Mouse (Mus musculus) hindbrain, embryonic 13.5 days (tissue): ENCODE measurements at regions not wholly inside any gene's neighbourhood (a gene's known extent, or its start where the extent isn't known, plus 50 kb on each side); places are given as distances from the start of the nearest gene placed in this dataset.

Experiments
- ATAC-seq: fragments of 200-750 bp; cut with Nextera tagmentation; 2 replicates; pipeline ENCODE4 v1.8.0; 2017; ENCODE audit warnings: moderate TSS enrichment; ENCODE audit not compliant: low FRiP score
- H3K27ac ChIP-seq: fragments of 300-500 bp; sonication (generic); 2 replicates; pipeline ENCODE4 v1.5.1; 2015; ENCODE audit warnings: inconsistent platforms, mild to moderate bottlenecking, moderate library complexity
- H3K27me3 ChIP-seq: fragments of 300-500 bp; sonication (generic); 2 replicates; pipeline ENCODE4 v1.6.1; 2015; ENCODE audit warnings: mild to moderate bottlenecking, inconsistent platforms
- H3K36me3 ChIP-seq: fragments of 300-500 bp; sonication (generic); 2 replicates; pipeline ENCODE4 v1.6.1; 2015; ENCODE audit warnings: mild to moderate bottlenecking, inconsistent platforms
- H3K4me1 ChIP-seq: fragments of 300-500 bp; sonication (generic); replicated peaks from 2 replicates; pipeline ENCODE4 v1.6.1; 2015; ENCODE audit warnings: inconsistent platforms
- H3K4me2 ChIP-seq: fragments of 300-500 bp; sonication (generic); 2 replicates; pipeline ENCODE4 v1.6.1; 2015; ENCODE audit warnings: inconsistent platforms, mild to moderate bottlenecking, moderate library complexity
- H3K4me3 ChIP-seq: fragments of 300-500 bp; sonication (generic); 2 replicates; pipeline ENCODE4 v1.5.1; 2015; ENCODE audit warnings: mild to moderate bottlenecking, inconsistent platforms
- H3K9ac ChIP-seq: fragments of 300-500 bp; sonication (generic); 2 replicates; pipeline ENCODE4 v1.6.1; 2015; ENCODE audit warnings: mild to moderate bottlenecking, inconsistent platforms
- H3K9me3 ChIP-seq: fragments of 300-500 bp; sonication (generic); 2 replicates; pipeline ENCODE4 v1.6.1; 2016; ENCODE audit warnings: inconsistent platforms
- WGBS: fragments of 180-500 bp; shearing (Covaris S2); methylation state at CpG from one replicate; pipeline ENCODE4 v1.1.7; 2015; 5-methylcytosine and 5-hydroxymethylcytosine counted together

DNA sequence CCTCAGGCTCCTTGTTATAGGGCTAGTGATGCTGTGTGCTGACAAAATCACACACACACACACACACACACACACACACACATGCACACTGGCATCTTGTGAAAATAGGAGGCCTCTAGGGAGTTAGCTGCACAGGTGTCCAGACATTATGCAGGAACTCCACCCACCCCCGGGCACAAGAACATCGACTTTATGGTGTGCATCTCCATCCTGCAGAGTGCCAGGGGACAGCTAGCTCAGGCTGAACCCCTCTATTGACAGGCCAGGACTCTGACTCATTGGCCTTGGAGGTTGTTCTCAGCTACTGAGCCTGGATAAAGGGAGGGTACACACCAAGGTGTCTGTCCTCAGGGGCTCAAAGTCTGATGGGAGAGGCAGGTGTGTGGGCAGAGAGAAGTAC, 260.9 kb downstream of the Matn1 start:
- 91% methylated on average over 2 of the region's 2 CpGs for WGBS
- Histone ChIP-seq H3K27ac (no peak overlapping the region), H3K4me3 (no peak overlapping the region), H3K4me2 (no peak overlapping the region), H3K36me3 (no peaks in the 10 kb centered on the region), H3K9ac (no peak overlapping the region), H3K9me3 (no peaks in the 10 kb centered on the region), H3K27me3 (peaks cover 5% of the 10 kb centered on the region; the same call in 1 of the 2 replicates), H3K4me1 (peaks cover 30% of the 10 kb centered on the region)
- ATAC-seq: no peak

GRCm38 (mm10) chr4:131205685-131206084, 261.5 kb downstream of the Matn1 start:
- peaks cover 5% of the 10 kb centered on the region; the same call in 1 of the 2 replicates for H3K27me3 ChIP-seq
- H3K9me3 ChIP-seq: peaks cover 1% of the 10 kb centered on the region; the same call in 1 of the 2 replicates
- ATAC-seq: no peak
- H3K27ac ChIP-seq: peak overlapping the region; percentile 23; the same call in 1 of the 2 replicates
- H3K36me3 ChIP-seq: no peaks in the 10 kb centered on the region
- WGBS: 61% methylated on average over 4 of the region's 4 CpGs
- peaks cover 33% of the 10 kb centered on the region for H3K4me1 ChIP-seq
- H3K4me2 ChIP-seq: no peak overlapping the region
- H3K9ac ChIP-seq: no peak overlapping the region
- H3K4me3 ChIP-seq: no peak overlapping the region

- Histone ChIP-seq H3K4me2 (no peak overlapping the region), H3K36me3 (no peaks in the 10 kb centered on the region), H3K9me3 (peaks cover 5% of the 10 kb centered on the region; the same call in 1 of the 2 replicates), H3K4me1 (peaks cover 33% of the 10 kb centered on the region), H3K27ac (peak overlapping the region; percentile 25), H3K9ac (no peak overlapping the region), H3K27me3 (peaks cover 5% of the 10 kb centered on the region; the same call in 1 of the 2 replicates), H3K4me3 (no peak overlapping the region)
- WGBS: 83% methylated on average over 8 of the region's 8 CpGs
- ATAC-seq: no peak
Observed at GRCm38 (mm10) chr4:131206181-131206885, 262.1 kb downstream of the Matn1 start.

DNA sequence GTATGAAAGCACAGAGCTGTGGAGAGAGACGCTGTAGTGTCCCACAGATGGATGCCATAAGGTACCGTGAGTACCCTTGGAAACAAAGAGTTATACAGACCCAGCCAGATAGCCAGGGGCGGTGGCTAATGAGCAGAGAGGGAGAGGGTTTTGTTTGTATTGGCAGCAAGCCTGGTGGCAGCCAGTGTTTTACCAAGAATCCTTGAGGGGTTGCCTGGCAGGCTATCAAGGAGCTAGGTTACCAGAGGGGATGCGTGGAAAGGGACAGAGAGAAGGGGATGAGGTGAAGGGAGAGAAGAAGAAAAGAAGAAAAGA, 262.7 kb downstream of the Matn1 start:
- peak; percentile 57; the same call in 1 of the 2 replicates for ATAC-seq
- 36% methylated on average over 4 of the region's 4 CpGs for WGBS
- Histone ChIP-seq H3K4me2 (no peak overlapping the region), H3K9me3 (peaks cover 5% of the 10 kb centered on the region; the same call in 1 of the 2 replicates), H3K27ac (peak overlapping the region; percentile 25), H3K4me3 (no peak overlapping the region), H3K4me1 (peaks cover 33% of the 10 kb centered on the region), H3K36me3 (no peaks in the 10 kb centered on the region), H3K9ac (no peak overlapping the region), H3K27me3 (peaks cover 4% of the 10 kb centered on the region; the same call in 1 of the 2 replicates)

DNA sequence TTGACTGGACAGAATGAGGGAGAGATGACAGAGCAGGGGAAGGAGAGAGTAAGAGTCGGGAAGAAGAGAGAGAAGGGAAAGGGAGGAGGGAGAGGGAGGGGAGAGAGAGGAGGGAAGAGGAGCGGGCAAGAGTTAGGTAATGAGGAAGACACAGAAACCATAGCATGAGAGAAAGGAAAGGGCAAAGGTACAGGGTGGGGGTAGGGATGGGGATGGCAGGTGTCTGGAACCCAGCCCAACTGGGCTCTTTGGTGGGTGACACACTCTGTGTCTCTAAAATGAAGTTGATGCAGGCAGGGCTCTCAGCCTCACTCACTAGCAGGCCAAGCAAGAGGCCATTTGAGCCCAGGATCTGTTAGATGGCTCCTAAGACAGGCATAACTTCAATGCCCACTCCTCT, 263.1 kb downstream of the Matn1 start:
- no peak overlapping the region for H3K4me3 ChIP-seq
- H3K27ac ChIP-seq: no peak overlapping the region
- no peak overlapping the region for H3K4me2 ChIP-seq
- no peak overlapping the region for H3K9ac ChIP-seq
- peaks cover 3% of the 10 kb centered on the region; the same call in 1 of the 2 replicates for H3K27me3 ChIP-seq
- peaks cover 5% of the 10 kb centered on the region; the same call in 1 of the 2 replicates for H3K9me3 ChIP-seq
- 58% methylated on average over 2 of the region's 2 CpGs for WGBS
- H3K36me3 ChIP-seq: no peaks in the 10 kb centered on the region
- H3K4me1 ChIP-seq: peaks cover 33% of the 10 kb centered on the region
- no peak for ATAC-seq

GRCm38 (mm10) chr4:131208166-131208565, 264.0 kb downstream of the Matn1 start:
- Histone ChIP-seq H3K36me3 (no peaks in the 10 kb centered on the region), H3K4me1 (peaks cover 33% of the 10 kb centered on the region), H3K9me3 (peaks cover 5% of the 10 kb centered on the region; the same call in 1 of the 2 replicates), H3K27me3 (peaks cover 3% of the 10 kb centered on the region; the same call in 1 of the 2 replicates), H3K27ac (no peak overlapping the region), H3K4me2 (no peak overlapping the region), H3K9ac (no peak overlapping the region), H3K4me3 (no peak overlapping the region)
- ATAC-seq: no peak
- 63% methylated on average over 9 of the region's 9 CpGs for WGBS

DNA sequence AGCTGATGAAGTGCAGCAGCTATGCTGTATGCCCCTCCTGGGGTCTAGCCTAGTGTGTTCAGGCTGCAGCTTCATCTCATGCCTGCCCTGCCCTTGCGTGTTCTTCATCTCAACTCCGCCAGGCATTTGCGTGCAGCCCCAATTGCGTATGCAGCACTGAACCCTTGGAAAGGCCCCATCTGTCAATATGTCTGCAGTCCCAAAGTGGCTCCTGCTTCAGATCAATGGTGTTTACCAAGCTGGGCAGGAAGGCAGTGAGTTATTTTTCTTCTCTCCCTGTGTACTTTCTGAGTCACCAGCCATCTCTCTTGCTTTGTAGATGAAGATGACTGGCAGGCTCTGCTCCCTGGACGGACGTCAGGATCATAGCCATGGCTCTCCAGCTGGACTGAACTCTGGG, 264.5 kb downstream of the Matn1 start:
- H3K4me1 ChIP-seq: peaks cover 33% of the 10 kb centered on the region
- H3K4me2 ChIP-seq: no peak overlapping the region
- no peak overlapping the region for H3K4me3 ChIP-seq
- 66% methylated on average over 6 of the region's 6 CpGs for WGBS
- ATAC-seq: no peak
- no peaks in the 10 kb centered on the region for H3K36me3 ChIP-seq
- H3K27me3 ChIP-seq: peaks cover 3% of the 10 kb centered on the region; the same call in 1 of the 2 replicates
- no peak overlapping the region for H3K27ac ChIP-seq
- H3K9me3 ChIP-seq: peaks cover 5% of the 10 kb centered on the region; the same call in 1 of the 2 replicates
- H3K9ac ChIP-seq: no peak overlapping the region

DNA sequence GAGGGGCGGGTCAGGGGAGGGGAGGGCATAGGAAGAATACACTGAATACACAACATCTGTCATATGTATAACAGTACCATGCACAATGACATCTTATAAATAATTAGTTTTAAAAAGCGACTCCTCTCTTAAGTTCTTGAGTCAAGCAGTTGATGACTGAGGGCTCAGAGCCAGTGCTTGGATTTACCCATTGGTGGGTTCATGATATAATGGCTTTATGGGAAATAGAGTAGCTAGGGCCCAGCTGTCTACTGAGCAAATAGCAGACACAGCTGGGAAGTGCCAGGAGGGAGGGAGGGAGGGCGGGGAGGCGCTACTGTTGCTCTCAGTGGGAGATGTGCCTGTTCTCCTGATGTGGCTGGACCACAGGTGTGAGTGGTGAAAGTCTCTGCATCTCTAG, 268.5 kb downstream of the Matn1 start:
- Histone ChIP-seq H3K27ac (no peak overlapping the region), H3K4me1 (peaks cover 23% of the 10 kb centered on the region), H3K36me3 (no peaks in the 10 kb centered on the region), H3K27me3 (0 out of 2 replicates have a peak, but pooled peaks cover 4% of the 10 kb centered on the region), H3K4me3 (no peak overlapping the region), H3K9ac (no peak overlapping the region), H3K4me2 (no peak overlapping the region), H3K9me3 (peaks cover 5% of the 10 kb centered on the region; the same call in 1 of the 2 replicates)
- ATAC-seq: no peak
- WGBS: 50% methylated on average over 4 of the region's 4 CpGs

DNA sequence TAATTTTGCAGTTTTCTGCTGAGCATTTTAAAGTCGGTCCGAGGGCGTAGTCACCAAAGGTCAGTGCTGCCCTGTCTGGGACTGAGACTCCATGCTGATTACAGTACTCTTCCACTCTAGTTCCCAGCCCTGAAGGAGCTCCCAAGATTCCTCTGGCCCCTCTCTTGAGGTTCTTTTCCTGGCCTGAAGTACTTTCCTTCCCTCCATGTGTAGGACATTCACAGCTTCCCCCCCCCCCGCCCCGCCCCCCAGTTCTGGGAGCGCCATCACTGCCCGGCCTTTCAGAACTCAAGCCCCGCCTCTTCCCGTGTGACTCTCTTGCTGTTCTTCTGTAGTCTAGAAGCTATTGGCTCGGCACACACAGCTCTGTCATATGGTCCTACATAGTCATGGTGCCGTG, 271.5 kb downstream of the Matn1 start:
- H3K27me3 ChIP-seq: 0 out of 2 replicates have a peak, but pooled peaks cover 4% of the 10 kb centered on the region
- no peak overlapping the region for H3K4me2 ChIP-seq
- H3K36me3 ChIP-seq: no peaks in the 10 kb centered on the region
- peaks cover 4% of the 10 kb centered on the region; the same call in 1 of the 2 replicates for H3K9me3 ChIP-seq
- H3K27ac ChIP-seq: no peak overlapping the region
- whole genome bisulfite sequencing: 86% methylated on average over 11 of the region's 11 CpGs
- no peak for ATAC-seq
- 0 out of 2 replicates have a peak, but pooled peaks cover 5% of the 10 kb centered on the region for H3K4me1 ChIP-seq
- H3K4me3 ChIP-seq: no peak overlapping the region
- no peak overlapping the region for H3K9ac ChIP-seq

- WGBS: 84% methylated on average over 3 of the region's 3 CpGs
- no peak overlapping the region for H3K4me2 ChIP-seq
- no peak overlapping the region for H3K4me3 ChIP-seq
- H3K27me3 ChIP-seq: 0 out of 2 replicates have a peak, but pooled peaks cover 4% of the 10 kb centered on the region
- no peaks in the 10 kb centered on the region for H3K36me3 ChIP-seq
- no peaks in the 10 kb centered on the region for H3K9me3 ChIP-seq
- no peak overlapping the region for H3K9ac ChIP-seq
- 0 out of 2 replicates have a peak, but pooled peaks cover 5% of the 10 kb centered on the region for H3K4me1 ChIP-seq
- ATAC-seq: no peak
- no peak overlapping the region for H3K27ac ChIP-seq
Observed at GRCm38 (mm10) chr4:131216361-131216760, 272.2 kb downstream of the Matn1 start.

DNA sequence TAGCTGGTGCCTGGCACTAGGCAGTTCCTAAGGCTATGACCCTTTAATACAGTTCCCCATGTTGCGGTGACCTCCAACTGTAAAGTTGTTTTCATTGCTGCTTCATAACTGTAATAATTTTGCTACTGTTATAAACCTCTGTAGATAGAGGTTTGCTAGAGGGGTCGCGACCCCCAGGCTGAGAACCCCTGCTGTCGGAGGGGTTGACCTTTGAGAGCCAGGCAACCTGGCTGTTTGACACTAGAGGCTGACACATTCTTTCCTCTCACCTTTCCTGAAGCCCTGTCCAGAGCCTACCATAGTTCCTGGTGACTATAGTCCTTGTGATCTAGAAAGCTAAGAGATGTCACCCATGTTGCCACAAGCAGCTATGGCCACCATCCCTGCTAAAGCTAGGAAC, 272.9 kb downstream of the Matn1 start:
- 86% methylated on average over 4 of the region's 4 CpGs for WGBS
- H3K9me3 ChIP-seq: no peaks in the 10 kb centered on the region
- no peak overlapping the region for H3K9ac ChIP-seq
- no peak overlapping the region for H3K27ac ChIP-seq
- 0 out of 2 replicates have a peak, but pooled peaks cover 5% of the 10 kb centered on the region for H3K4me1 ChIP-seq
- H3K36me3 ChIP-seq: no peaks in the 10 kb centered on the region
- no peak for ATAC-seq
- H3K27me3 ChIP-seq: 0 out of 2 replicates have a peak, but pooled peaks cover 4% of the 10 kb centered on the region
- no peak overlapping the region for H3K4me3 ChIP-seq
- no peak overlapping the region for H3K4me2 ChIP-seq

- Histone ChIP-seq H3K9me3 (no peaks in the 10 kb centered on the region), H3K36me3 (no peaks in the 10 kb centered on the region), H3K27ac (no peak overlapping the region), H3K4me2 (no peak overlapping the region), H3K9ac (no peak overlapping the region), H3K27me3 (0 out of 2 replicates have a peak, but pooled peaks cover 4% of the 10 kb centered on the region), H3K4me1 (0 out of 2 replicates have a peak, but pooled peaks cover 5% of the 10 kb centered on the region), H3K4me3 (no peak overlapping the region)
- 64% methylated on average over 7 of the region's 7 CpGs for WGBS
- ATAC-seq: no peak
Observed at GRCm38 (mm10) chr4:131217571-131218155, 273.5 kb downstream of the Matn1 start.
